Mouse (Mus musculus) kidney, postnatal 4 days (tissue): Measurements from ENCODE around the gene Gm773.
"Not testable (repeated sequence)": the region's sequence is repeated elsewhere in the genome, so short reads cannot be mapped to it uniquely, and the experiment has no call there.

Experiments
- DNase-seq, 2 experiments: peaks; one replicate each; pipeline ENCODE4 v3.0.0; 2021; ENCODE audit warnings: mixed read lengths in 2 of 2

Gene Gm773

GRCm38 (mm10) chrX:56212771-56213170 is at the start of gene Gm773:
TSS of gene Gm773 (minus strand) at chrX:56212881.
- DNase-seq = no peak

- not testable (repeated sequence) for DNase-seq
Measured at GRCm38 (mm10) chrX:56186449-56186848, 26.2 kb downstream of the Gm773 start.

- no peak for DNase-seq
Measured at GRCm38 (mm10) chrX:56151396-56151795, 61.3 kb downstream of the Gm773 start.
